Mouse (Mus musculus) stomach, postnatal 0 days (tissue): ENCODE data around the gene Stxbp5l.

Experiments used
- CTCF ChIP-seq: IDR thresholded peaks from 2 replicates; pipeline ENCODE4 v1.5.1; 2016; ENCODE audit warnings: antibody characterized with exemption, low read depth, mild to moderate bottlenecking, moderate library complexity
- EP300 ChIP-seq: optimal IDR thresholded peaks from 2 replicates; pipeline ENCODE3; 2016; ENCODE audit warnings: antibody characterized with exemption

DNA sequence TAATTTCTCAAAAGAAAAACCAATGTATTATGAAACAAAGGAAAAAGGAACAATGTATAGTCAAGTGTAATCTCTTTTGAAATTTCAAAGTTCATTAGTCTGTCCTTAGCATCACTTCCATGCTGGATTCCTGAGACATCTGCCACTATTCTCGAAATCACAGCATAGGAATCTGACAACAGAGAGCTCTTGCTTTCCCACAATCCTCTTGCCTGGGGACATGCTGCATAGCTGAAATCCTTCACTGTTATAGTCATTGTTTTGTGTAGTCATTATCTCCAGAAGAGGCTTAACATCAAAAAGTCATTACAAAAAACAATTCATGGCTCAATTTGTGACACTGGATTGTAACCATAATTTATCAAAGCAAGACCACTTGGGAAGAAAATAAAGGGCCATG, 20.2 kb upstream of the Stxbp5l start:
- TF ChIP-seq CTCF (no peak), EP300 (no peak)
